Mouse (Mus musculus) CD4-positive, CD25-positive, alpha-beta regulatory T cell, adult 2 months (primary cell): ENCODE data around the gene Tmem88.

ENCODE experiments used
- DNase-seq: peaks from one replicate; pipeline ENCODE4 v3.0.0-alpha.2; 2012; ENCODE audit warnings: low read depth, low spot score

The Tmem88 gene

GRCm38 (mm10) chr11:69398059-69398458 lies at the start of gene Tmem88:
Gene Tmem88 (minus strand): TSS chr11:69398234.
- DNase-seq = no peak

- DNase-seq = no peak
Observed at GRCm38 (mm10) chr11:69447299-69447698, 49.3 kb upstream of the Tmem88 start.

DNA sequence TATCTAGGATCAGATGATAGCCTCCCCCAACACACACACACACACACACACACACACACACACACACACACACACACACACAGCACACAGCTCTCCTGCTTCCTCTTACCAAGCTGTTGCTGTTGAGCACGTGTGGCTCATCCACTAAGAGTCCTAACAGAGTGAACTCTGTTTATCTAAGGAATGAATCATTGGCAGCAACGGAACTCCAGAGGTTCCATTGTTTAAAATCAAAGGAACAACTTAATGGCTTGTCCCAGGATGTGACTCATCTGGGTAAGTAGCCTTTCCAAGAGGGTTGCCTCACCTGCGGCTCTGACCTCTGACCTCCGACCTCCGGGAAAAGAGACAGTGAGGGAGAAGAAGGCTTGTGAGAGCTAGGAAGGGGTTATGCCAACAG lies 45.3 kb upstream of the Tmem88 start:
- no peak for DNase-seq

DNA sequence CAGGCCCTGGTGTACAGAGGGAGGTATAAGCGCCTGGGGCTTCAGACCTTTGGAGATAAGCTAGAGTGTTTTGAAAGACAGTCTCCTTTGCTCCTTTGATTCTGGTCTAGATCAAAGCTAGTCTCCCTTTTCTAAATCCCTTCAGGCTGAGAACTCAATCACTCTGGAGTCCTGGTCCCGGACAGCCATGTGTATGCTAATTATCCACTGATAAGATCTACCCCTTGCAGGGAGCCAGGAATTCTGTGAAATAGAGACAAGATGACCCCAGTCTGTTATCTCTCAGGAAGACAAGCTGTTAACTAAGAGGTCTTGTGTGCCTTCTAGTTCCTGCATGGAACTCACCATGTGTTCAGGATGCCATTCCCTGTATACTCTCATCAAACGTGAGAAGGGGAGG lies 39.3 kb upstream of the Tmem88 start:
- DNase-seq = no peak

DNA sequence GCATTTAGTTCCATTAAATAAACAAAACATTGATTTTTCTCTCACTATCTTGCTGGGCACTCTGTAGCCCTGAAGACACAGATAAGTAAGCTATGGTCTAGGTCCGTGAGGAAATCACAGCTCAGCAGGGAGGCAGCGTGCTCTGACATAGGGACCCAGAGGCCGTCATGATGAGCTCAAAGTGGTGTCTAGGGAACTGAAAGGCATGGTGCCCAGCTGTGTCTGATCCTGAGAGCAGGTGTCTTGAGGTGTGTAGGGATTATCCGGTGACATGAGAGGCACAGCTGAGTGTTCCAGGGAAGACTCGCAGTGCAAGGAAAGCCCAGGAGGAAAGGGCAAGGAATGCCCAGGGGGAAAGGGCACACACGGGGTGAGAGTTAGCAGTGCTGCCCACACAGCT lies 35.2 kb upstream of the Tmem88 start:
- DNase-seq = no peak

GRCm38 (mm10) chr11:69432640-69432982 lies 34.6 kb upstream of the Tmem88 start:
- no peak for DNase-seq

- peak; percentile 89 for DNase-seq
Observed at GRCm38 (mm10) chr11:69431829-69432639, 34.0 kb upstream of the Tmem88 start.

DNA sequence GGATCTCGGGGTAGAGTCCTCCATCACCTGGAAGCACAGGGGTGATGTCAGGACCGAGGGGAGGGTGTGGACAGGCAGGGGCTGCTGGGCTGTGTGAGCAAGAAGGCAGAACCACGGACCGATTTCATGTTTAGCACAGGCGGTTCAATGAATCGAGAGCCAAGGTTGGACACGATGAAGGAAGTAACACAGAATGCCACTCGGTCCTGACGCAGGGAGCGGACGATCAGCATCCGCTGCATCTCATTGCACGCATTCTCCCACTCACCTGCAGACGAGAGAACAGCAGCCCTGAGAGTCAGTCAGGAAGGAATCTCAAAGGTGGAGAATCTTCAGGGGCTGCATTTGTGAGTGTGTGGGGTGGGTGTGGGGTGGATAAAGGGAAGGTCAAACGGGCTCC lies 32.6 kb upstream of the Tmem88 start:
- no peak for DNase-seq

DNA sequence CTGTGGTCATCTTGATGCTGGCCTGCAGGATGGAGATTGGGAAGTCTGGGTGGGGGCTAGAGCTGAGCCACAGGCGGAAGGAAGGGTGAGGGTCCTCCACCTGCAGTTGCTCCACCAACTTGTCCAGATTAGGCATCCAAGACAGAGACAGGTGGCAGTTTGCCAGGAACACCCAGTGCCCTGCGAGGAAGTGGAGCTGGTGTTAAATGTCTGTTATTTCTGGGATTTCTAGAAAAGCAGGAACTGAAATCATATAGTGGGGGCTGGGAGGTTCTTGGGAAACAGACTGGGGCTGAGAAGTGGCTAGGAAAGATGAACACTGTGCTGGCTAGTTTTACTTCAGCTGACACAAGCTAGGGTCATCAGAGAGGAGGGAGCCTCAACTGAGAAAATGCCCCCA lies 31.3 kb upstream of the Tmem88 start:
- DNase-seq = no peak

DNA sequence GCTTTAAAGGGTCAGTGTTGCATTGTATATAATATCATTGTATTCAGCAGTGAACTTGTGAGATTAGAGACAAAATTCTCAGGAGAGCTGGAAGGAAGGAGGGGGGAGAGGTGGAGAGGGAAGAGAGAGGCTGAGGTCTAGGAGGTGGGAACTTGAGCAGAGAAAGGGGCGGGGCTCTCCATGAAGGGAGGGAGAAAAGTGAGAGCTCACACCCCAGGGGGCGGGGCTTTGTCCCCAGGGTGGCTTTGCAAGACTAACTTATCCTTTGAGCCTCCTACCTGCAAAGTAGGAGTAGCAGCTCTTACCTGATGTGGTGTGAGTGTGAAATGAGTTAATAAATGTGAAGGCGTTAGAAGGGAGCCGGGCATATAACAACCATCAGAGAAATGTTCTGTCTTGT lies 30.7 kb upstream of the Tmem88 start:
- peak; percentile 55 for DNase-seq

GRCm38 (mm10) chr11:69426246-69426645 lies 28.2 kb upstream of the Tmem88 start:
- DNase-seq = no peak

DNA sequence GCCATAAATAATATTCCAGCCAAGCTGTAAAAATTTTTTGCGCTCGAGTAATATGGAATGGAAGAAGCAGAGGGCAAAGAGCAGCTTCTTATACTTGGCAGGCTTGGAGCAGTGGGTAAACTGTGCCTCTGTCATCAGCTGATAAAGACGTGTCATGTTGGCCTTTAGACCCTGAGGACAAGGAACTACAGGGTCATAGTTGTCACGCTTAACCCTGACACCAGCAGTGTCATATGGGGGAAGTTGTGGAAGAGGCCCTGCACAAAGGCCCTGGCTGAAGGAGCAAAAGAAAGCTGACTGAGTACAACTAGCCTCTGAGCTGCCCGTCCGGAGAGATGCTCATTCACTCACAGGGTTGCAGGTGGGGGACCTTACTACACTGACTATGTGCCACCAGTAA lies 25.9 kb upstream of the Tmem88 start:
- DNase-seq = no peak

GRCm38 (mm10) chr11:69422842-69423241 lies 24.8 kb upstream of the Tmem88 start:
- no peak for DNase-seq

GRCm38 (mm10) chr11:69421131-69421977 lies 23.3 kb upstream of the Tmem88 start:
- DNase-seq = no peak

DNA sequence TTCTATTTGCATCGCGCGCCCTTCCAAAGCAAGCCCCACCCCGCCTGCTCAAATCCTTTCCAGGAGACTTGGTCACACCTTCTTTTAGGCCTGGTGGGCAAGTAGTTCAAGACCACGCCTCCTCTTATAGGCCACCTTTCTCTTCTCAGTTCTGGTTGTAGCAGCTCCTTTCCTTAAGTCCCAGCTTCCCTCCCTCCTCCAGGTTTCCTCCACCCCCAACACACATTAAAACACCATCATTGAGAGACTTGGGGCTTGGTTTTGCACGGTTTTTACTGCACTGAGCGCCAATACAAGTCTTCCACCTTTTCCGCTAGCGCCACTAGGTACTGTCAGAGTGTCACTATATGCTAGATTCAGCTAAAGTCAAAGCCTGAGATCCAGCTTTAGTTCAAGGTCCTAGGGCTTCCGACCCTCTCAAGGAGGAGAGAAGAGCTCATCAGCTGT lies 22.5 kb upstream of the Tmem88 start:
- DNase-seq = no peak

DNA sequence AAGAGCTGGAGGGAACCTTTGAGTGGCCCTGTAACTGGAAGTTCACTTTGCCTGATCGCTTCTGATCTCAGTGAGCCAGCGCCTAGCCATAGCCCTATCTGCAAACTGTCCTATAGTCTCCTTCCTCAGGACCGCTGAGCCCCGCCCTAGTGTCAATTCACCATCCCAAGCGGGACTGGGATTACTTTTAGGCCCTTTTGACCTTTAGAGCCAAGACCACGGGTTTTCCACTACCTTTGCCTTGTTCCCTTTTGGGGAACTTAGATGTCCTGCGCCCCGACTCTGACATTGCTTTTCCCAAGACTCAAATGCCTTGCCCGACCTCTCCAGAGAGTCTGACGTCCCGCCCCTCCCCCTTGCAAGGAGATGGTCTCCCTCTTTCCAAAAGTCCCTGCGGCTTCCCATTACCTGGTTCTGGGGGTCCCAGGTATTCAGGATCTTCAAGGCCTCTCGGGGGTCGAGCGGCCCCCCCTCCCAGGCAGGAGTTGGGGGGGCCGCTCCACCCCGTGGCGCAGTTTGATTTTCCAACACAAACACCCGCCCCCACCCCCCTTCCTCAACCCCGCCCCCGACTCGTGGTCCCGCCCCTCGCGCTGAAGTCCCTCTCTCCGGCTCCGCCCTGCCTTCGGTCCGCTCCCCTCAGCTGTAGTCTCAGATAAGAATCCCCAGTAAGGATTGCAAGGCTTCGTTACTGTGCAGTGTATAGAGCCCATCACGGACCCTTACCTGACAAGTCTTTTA lies 21.9 kb upstream of the Tmem88 start:
- DNase-seq = peak; percentile 76

GRCm38 (mm10) chr11:69419443-69419812 lies 21.4 kb upstream of the Tmem88 start:
- peak; percentile 69 for DNase-seq

DNA sequence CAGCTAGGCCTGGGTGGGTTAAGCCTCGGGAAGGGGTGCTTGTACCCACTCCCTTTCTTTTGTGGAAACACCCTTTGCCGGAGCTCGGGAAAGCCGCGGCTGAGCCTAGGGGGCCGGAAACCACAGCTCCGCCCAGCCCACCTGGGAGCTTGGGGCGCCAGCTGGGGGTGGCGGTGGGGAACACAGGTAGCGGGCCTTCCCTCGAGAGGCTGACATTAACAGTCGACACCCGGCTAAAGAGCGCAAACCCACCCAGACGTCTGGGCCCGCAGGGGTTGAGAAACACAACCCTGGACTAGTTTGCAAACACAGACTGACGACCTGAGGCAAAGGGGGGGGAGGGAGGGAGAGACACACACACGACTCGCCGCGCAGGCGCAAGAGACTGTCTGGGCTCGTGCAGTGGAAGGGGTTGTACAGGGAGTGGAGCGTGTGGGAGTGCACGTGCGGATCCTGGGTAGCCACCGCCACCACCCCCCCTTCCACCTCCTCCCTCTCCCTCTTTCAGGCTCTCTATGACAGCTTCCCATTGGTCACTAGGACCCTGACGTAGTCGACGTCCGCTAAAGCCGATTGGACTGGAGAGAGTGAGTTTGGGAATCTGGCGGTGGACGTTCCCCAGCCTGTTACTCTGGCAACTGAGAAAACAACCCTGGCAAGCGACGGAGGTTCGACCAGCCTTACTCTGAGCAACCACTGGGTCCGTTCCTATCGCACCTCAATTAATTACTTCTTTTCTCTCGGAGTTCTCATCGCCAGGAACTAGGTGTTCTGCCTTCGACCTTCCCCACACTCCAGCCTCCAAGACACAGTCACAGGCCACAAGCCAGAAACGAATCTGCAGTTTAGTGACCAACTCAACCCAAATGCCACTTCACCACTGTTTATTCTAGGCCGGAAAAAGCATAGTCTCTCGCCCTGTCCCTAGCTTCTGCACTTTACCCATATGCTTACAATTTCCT lies 20.7 kb upstream of the Tmem88 start:
- peak; percentile 93 for DNase-seq

- peak; percentile 82 for DNase-seq
Observed at GRCm38 (mm10) chr11:69417449-69418384, 19.7 kb upstream of the Tmem88 start.

- peak; percentile 27 for DNase-seq
Observed at GRCm38 (mm10) chr11:69416921-69417448, 19.0 kb upstream of the Tmem88 start.
